Mouse (Mus musculus) lung, embryonic 14.5 days (tissue): ENCODE data around the gene Oprd1. TPM values are rescaled to one million over a fixed set of nuclear protein-coding genes. Genes with fewer than 3 reads are reported as not detected.

ENCODE experiments used
- ATAC-seq: fragments of 200-750 bp; cut with Nextera tagmentation; 2 replicates; pipeline ENCODE4 v1.8.0; 2017; ENCODE audit warnings: mild to moderate bottlenecking, moderate TSS enrichment, moderate library complexity; ENCODE audit not compliant: insufficient read depth
- DNase-seq: peaks from one replicate; pipeline ENCODE4 v3.0.0-alpha.2; 2015
- H3K27ac ChIP-seq: fragments of 300-500 bp; sonication (generic); 2 replicates; pipeline ENCODE4 v1.5.1; 2014; ENCODE audit warnings: low read depth, mild to moderate bottlenecking, moderate library complexity
- H3K27me3 ChIP-seq: fragments of 300-500 bp; sonication (generic); 2 replicates; pipeline ENCODE4 v1.6.1; 2014; ENCODE audit warnings: low read length, control low read depth; ENCODE audit not compliant: insufficient read depth
- H3K36me3 ChIP-seq: fragments of 300-500 bp; sonication (generic); 2 replicates; pipeline ENCODE4 v1.6.1; 2014; ENCODE audit warnings: control low read depth; ENCODE audit not compliant: insufficient read depth
- H3K4me1 ChIP-seq: fragments of 300-500 bp; sonication (generic); 2 replicates; pipeline ENCODE4 v1.6.1; 2014; ENCODE audit warnings: antibody characterized with exemption, control low read depth; ENCODE audit not compliant: insufficient read depth
- H3K4me2 ChIP-seq: fragments of 300-500 bp; sonication (generic); 2 replicates; pipeline ENCODE4 v1.6.1; 2014; ENCODE audit warnings: mild to moderate bottlenecking
- H3K4me3 ChIP-seq: fragments of 300-500 bp; sonication (generic); 2 replicates; pipeline ENCODE4 v1.5.1; 2014; ENCODE audit warnings: low read depth, low read length
- H3K9ac ChIP-seq: fragments of 300-500 bp; sonication (generic); 2 replicates; pipeline ENCODE4 v1.6.1; 2014
- H3K9me3 ChIP-seq: fragments of 300-500 bp; sonication (generic); 2 replicates; pipeline ENCODE4 v1.6.1; 2016; ENCODE audit warnings: low read depth, low read length, control low read depth
- CTCF ChIP-seq: IDR thresholded peaks from 2 replicates; pipeline ENCODE4 v1.5.1; 2016; ENCODE audit warnings: antibody characterized with exemption, low read depth
- WGBS: fragments of 180-500 bp; shearing (Covaris S2); extraction: QIAGEN DNeasy Blood & Tissue Kit; methylation state at CpG from one replicate; pipeline ENCODE4 v1.1.7; 2014; 5-methylcytosine and 5-hydroxymethylcytosine counted together
- polyA plus RNA-seq: library from polyadenylated mRNA; unstranded; fragments of >200 nt; fragmentation: Nextera tagmentation; extraction: Ambion mirVana; gene quantifications from 2 replicates; pipeline ENCODE4 v1.2.1, GENCODE M21; 2014

Oprd1 gene
- polyA plus RNA-seq, 1 experiment from 2014 or later, result 0.04 TPM

- TF ChIP-seq CTCF, result no peak
- ATAC-seq, result no peak
- Histone ChIP-seq H3K9me3 (no peaks in the 10 kb centered on the region), H3K36me3 (no peaks in the 10 kb centered on the region), H3K9ac (no peak overlapping the region), H3K4me3 (no peak overlapping the region), H3K4me1 (peaks cover 3% of the 10 kb centered on the region; the same call in 1 of the 2 replicates), H3K27ac (no peak overlapping the region), H3K27me3 (no peaks in the 10 kb centered on the region), H3K4me2 (no peak overlapping the region)
- 60% methylated on average over 10 of the region's 10 CpGs for WGBS
- DNase-seq, result peak; percentile 54
Measured at GRCm38 (mm10) chr4:132066101-132066773, 78.0 kb downstream of the Oprd1 start.

GRCm38 (mm10) chr4:132065578-132065977, 78.7 kb downstream of the Oprd1 start:
- Histone ChIP-seq H3K36me3 (no peaks in the 10 kb centered on the region), H3K4me2 (no peak overlapping the region), H3K9me3 (no peaks in the 10 kb centered on the region), H3K9ac (no peak overlapping the region), H3K27me3 (no peaks in the 10 kb centered on the region), H3K4me1 (peaks cover 3% of the 10 kb centered on the region; the same call in 1 of the 2 replicates), H3K27ac (no peak overlapping the region), H3K4me3 (no peak overlapping the region)
- ATAC-seq, result no peak
- WGBS, result 60% methylated on average over 3 of the region's 3 CpGs
- TF ChIP-seq CTCF, result no peak
- no peak for DNase-seq

- Histone ChIP-seq H3K27ac (no peak overlapping the region), H3K27me3 (no peaks in the 10 kb centered on the region), H3K9ac (no peak overlapping the region), H3K4me2 (no peak overlapping the region), H3K9me3 (no peaks in the 10 kb centered on the region), H3K4me3 (no peak overlapping the region), H3K4me1 (peaks cover 3% of the 10 kb centered on the region; the same call in 1 of the 2 replicates), H3K36me3 (no peaks in the 10 kb centered on the region)
- TF ChIP-seq CTCF, result no peak
- ATAC-seq, result no peak
- 78% methylated on average over 5 of the region's 5 CpGs for WGBS
- no peak for DNase-seq
Measured at GRCm38 (mm10) chr4:132064550-132064949, 79.7 kb downstream of the Oprd1 start.

GRCm38 (mm10) chr4:132062934-132063884, 81.1 kb downstream of the Oprd1 start:
- no peaks in the 10 kb centered on the region for H3K27me3 ChIP-seq
- H3K36me3 ChIP-seq, result no peaks in the 10 kb centered on the region
- H3K4me2 ChIP-seq, result no peak overlapping the region
- DNase-seq (no peak), ATAC-seq (no peak)
- H3K9me3 ChIP-seq, result no peaks in the 10 kb centered on the region
- WGBS, result 62% methylated on average over 17 of the region's 17 CpGs
- peaks cover 3% of the 10 kb centered on the region; the same call in 1 of the 2 replicates for H3K4me1 ChIP-seq
- no peak overlapping the region for H3K27ac ChIP-seq
- no peak overlapping the region for H3K9ac ChIP-seq
- no peak overlapping the region for H3K4me3 ChIP-seq
- no peak for TF ChIP-seq CTCF

- Histone ChIP-seq H3K4me1 (peaks cover 3% of the 10 kb centered on the region; the same call in 1 of the 2 replicates), H3K4me3 (no peak overlapping the region), H3K9ac (no peak overlapping the region), H3K36me3 (no peaks in the 10 kb centered on the region), H3K27me3 (no peaks in the 10 kb centered on the region), H3K9me3 (no peaks in the 10 kb centered on the region), H3K4me2 (no peak overlapping the region), H3K27ac (no peak overlapping the region)
- 38% methylated on average over 8 of the region's 8 CpGs for WGBS
- no peak for ATAC-seq
- DNase-seq, result peak; percentile 37
- TF ChIP-seq CTCF, result no peak
Measured at GRCm38 (mm10) chr4:132062289-132062688, 82.0 kb downstream of the Oprd1 start.

Other genes starting within 250 kb of the Oprd1 start
- gene Tmem200b, start 222.7 kb downstream of the Oprd1 start, polyA plus RNA-seq, result 2.6 and 3.1 TPM in 2 replicates
- 0.08 and 0.11 TPM in 2 replicates for gene Gm10300, start 69.8 kb downstream of the Oprd1 start, polyA plus RNA-seq
- gene Epb41, start 69.2 kb downstream of the Oprd1 start, polyA plus RNA-seq, result 79.1 and 86.3 TPM in 2 replicates
- gene Ythdf2, start 67.8 kb upstream of the Oprd1 start, polyA plus RNA-seq, result 121 and 132 TPM in 2 replicates
- 33.1 and 39.5 TPM in 2 replicates for gene Gmeb1, start 117.1 kb upstream of the Oprd1 start, polyA plus RNA-seq
- gene Taf12, start 129.9 kb upstream of the Oprd1 start, polyA plus RNA-seq, result 48.7 and 49.1 TPM in 2 replicates
- gene Rab42, start 158.9 kb upstream of the Oprd1 start, polyA plus RNA-seq, result 1.2 and 1.9 TPM in 2 replicates
- 69.9 and 71.8 TPM in 2 replicates for gene Trnau1ap, start 185.1 kb upstream of the Oprd1 start, polyA plus RNA-seq
- 67.5 and 77.0 TPM in 2 replicates for gene Rcc1, start 209.1 kb upstream of the Oprd1 start, polyA plus RNA-seq